Mouse (Mus musculus): Measurements from ENCODE around the gene Gm17622. TPM values are rescaled to one million over a fixed set of nuclear protein-coding genes. Genes with fewer than 3 reads are reported as not detected.

The Gm17622 gene
- polyA plus RNA-seq (2012; ENCODE audit: insufficient read depth, insufficient read length, missing spikeins) = not detected in 2 replicates

DNA sequence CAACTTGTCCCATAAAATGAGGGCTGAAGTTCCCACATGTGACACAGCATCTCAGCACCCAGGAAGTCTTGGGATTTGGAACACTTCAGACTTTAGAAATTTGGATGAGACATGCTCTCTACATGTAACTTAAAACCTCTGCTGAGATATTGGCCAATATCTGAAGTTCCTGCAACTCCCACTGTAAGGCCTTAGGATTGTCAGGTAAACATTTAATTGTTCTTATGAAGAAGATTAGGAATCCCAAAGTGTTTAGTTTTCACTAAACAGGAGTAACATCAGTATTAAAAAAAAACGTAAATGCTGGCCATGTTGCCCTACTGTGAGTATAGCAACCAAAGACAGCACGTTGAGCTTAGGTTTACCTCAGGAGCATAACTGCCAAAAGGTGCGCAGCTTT, at the start of gene Gm17622:
Gene Gm17622, plus strand, starts transcription at position 301 of the 400 bp plus-strand sequence.
- no peaks in the 10 kb centered on the region for H3K4me1 ChIP-seq (ENCODE audit: control insufficient read depth, insufficient read depth, insufficient read length, low read length)
- no peak within 1 kb of the TSS for H3K27ac ChIP-seq (replicated peaks; ENCODE audit: low read depth, low read length)
- H3K4me3 ChIP-seq (ENCODE audit: insufficient read depth, low read depth, low read length) = no peak within 1 kb of the TSS

DNA sequence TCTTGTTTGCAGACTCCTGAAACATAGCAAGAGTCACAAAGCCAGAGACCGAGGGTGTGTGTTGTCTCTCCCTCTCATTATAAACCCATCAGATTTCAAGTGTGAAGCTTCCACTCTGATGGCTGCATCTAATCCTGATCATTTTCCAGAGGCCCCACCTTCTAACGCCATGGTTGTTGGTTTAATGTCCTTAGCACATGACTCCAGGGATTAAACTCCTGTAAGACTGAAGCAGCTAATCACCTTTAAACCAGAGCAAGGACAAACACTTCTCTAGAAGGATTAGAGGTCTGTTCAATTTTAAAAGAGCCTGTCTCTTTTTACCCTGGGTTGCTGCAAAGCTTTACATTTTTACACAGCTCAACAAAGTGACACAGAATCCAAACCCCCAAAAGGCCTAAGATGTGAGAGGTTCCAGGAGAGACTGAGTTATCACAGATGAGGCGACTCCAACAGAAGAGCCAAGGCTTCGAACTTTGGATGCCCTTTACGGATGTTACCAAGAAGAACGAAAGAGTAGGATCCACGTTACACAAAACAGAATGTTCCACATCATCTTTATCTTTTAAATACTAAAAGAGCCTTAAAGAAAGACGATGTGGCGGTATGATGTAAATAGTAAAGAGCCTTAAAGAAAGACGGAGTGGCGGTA, 40.2 kb upstream of the Gm17622 start:
- Histone ChIP-seq H3K27ac (replicated peaks; ENCODE audit: low read depth, low read length) (no peak overlapping the region), H3K4me3 (ENCODE audit: insufficient read depth, low read depth, low read length) (no peak overlapping the region), H3K4me1 (ENCODE audit: control insufficient read depth, insufficient read depth, insufficient read length, low read length) (peaks cover 2% of the 10 kb centered on the region; the same call in 1 of the 2 replicates)

DNA sequence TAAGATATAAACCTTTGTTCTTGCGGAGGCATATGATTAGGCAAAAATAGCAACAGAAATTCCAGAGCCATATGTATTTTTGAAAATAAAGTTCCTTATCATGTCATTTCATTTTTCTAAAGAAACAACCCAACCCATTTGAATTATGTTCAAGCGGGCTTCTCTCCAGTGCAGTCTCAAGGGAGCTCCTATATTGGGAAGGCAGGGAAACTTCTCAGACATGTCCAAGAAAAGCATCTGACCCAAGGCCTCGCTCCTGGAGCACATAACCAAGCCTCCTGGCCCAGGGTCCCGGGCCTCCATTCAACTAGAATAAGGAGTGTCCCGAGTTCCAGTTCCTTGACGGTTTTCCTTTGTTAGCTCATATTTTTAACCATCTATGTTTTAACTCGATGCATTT, 39.7 kb upstream of the Gm17622 start:
- Histone ChIP-seq H3K27ac (replicated peaks; ENCODE audit: low read depth, low read length) (no peak overlapping the region), H3K4me1 (ENCODE audit: control insufficient read depth, insufficient read depth, insufficient read length, low read length) (peaks cover 2% of the 10 kb centered on the region; the same call in 1 of the 2 replicates), H3K4me3 (ENCODE audit: insufficient read depth, low read depth, low read length) (no peak overlapping the region)

- no peak overlapping the region for H3K27ac ChIP-seq (replicated peaks; ENCODE audit: low read depth, low read length)
- H3K4me3 ChIP-seq (ENCODE audit: insufficient read depth, low read depth, low read length) = no peak overlapping the region
- peaks cover 2% of the 10 kb centered on the region; the same call in 1 of the 2 replicates for H3K4me1 ChIP-seq (ENCODE audit: control insufficient read depth, insufficient read depth, insufficient read length, low read length)
These were observed 39.0 kb upstream of the Gm17622 start for GRCm38 (mm10) chr13:96451386-96452140.

DNA sequence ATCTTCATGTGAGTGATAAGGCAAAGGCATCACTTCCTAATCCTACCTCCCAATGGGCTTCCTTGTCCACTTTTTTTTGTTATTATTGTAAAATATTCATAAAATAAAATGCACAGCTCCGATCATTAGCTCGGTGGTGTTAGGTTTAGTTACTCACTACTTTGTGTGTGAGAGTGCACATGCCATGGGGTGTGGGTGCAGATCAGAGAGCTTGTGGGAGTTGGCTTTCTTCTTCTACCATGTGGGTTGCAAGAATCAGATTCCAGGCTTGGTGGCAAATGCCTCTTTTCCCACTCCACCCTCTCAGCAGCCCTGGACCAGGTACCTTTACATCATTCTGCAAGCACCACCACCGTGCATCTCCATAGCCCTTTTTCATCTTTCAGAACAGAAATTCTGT, 37.9 kb upstream of the Gm17622 start:
- no peak overlapping the region for H3K4me3 ChIP-seq (ENCODE audit: insufficient read depth, low read depth, low read length)
- no peak overlapping the region for H3K27ac ChIP-seq (replicated peaks; ENCODE audit: low read depth, low read length)

DNA sequence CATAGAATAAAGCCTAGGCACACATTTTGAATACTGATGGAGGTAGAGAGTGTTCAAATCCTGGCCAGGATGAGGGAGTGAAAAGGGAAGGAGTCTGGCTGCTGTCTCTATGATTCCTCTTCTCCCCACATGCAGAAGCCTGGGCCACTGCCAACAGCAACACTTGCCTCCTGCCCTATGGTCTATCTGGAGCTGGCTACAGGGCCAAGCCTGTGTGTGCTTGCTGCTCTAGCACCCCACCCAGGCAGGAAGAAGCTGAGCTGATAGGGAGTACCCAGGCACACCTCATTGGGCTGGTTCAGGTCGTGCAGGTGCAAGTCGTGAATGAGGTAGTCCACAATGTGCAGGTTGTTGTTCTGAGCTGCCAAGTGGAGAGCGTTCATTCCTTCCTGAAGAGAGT, 36.2 kb upstream of the Gm17622 start:
- Histone ChIP-seq H3K27ac (replicated peaks; ENCODE audit: low read depth, low read length) (no peak overlapping the region), H3K4me1 (ENCODE audit: control insufficient read depth, insufficient read depth, insufficient read length, low read length) (peaks cover 2% of the 10 kb centered on the region; the same call in 1 of the 2 replicates), H3K4me3 (ENCODE audit: insufficient read depth, low read depth, low read length) (no peak overlapping the region)

More for the DNA sequence above, 37.9 kb upstream of the Gm17622 start:
- peaks cover 2% of the 10 kb centered on the region; the same call in 1 of the 2 replicates for H3K4me1 ChIP-seq (ENCODE audit: control insufficient read depth, insufficient read depth, insufficient read length, low read length)

- H3K27ac ChIP-seq (replicated peaks; ENCODE audit: low read depth, low read length) = no peak overlapping the region
- peaks cover 2% of the 10 kb centered on the region; the same call in 1 of the 2 replicates for H3K4me1 ChIP-seq (ENCODE audit: control insufficient read depth, insufficient read depth, insufficient read length, low read length)
- no peak overlapping the region for H3K4me3 ChIP-seq (ENCODE audit: insufficient read depth, low read depth, low read length)
These were observed 33.0 kb upstream of the Gm17622 start for GRCm38 (mm10) chr13:96457566-96457965.

- no peak overlapping the region for H3K4me3 ChIP-seq (ENCODE audit: insufficient read depth, low read depth, low read length)
- H3K27ac ChIP-seq (replicated peaks; ENCODE audit: low read depth, low read length) = no peak overlapping the region
- peaks cover 2% of the 10 kb centered on the region; the same call in 1 of the 2 replicates for H3K4me1 ChIP-seq (ENCODE audit: control insufficient read depth, insufficient read depth, insufficient read length, low read length)
These were observed 32.5 kb upstream of the Gm17622 start for GRCm38 (mm10) chr13:96458018-96458417.

GRCm38 (mm10) chr13:96458606-96459005, 31.9 kb upstream of the Gm17622 start:
- Histone ChIP-seq H3K4me1 (ENCODE audit: control insufficient read depth, insufficient read depth, insufficient read length, low read length) (peaks cover 2% of the 10 kb centered on the region; the same call in 1 of the 2 replicates), H3K27ac (replicated peaks; ENCODE audit: low read depth, low read length) (no peak overlapping the region), H3K4me3 (ENCODE audit: insufficient read depth, low read depth, low read length) (no peak overlapping the region)

GRCm38 (mm10) chr13:96462644-96463043, 27.9 kb upstream of the Gm17622 start:
- no peaks in the 10 kb centered on the region for H3K4me1 ChIP-seq (ENCODE audit: control insufficient read depth, insufficient read depth, insufficient read length, low read length)
- H3K27ac ChIP-seq (replicated peaks; ENCODE audit: low read depth, low read length) = no peak overlapping the region
- no peak overlapping the region for H3K4me3 ChIP-seq (ENCODE audit: insufficient read depth, low read depth, low read length)

DNA sequence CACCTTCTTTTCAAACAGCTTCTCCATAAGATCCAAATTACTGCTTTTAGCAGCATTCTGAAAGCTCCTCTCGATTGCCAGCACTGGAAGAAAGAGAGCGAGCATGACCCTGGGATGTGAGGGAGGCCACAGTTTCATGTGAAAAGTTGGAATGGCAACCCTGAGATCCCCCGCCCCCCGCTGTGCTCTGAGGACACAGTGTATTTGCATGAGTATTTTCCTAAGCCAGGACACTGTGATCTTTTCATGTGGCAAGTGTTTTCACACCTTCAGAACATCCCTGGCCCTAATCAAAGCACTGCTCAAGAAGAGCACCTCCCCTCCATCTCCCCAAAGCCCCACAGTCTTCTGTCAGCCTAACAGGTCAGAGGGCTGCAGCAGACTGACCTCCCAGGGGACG, 25.2 kb upstream of the Gm17622 start:
- Histone ChIP-seq H3K4me1 (ENCODE audit: control insufficient read depth, insufficient read depth, insufficient read length, low read length) (no peaks in the 10 kb centered on the region), H3K4me3 (ENCODE audit: insufficient read depth, low read depth, low read length) (no peak overlapping the region), H3K27ac (replicated peaks; ENCODE audit: low read depth, low read length) (no peak overlapping the region)

GRCm38 (mm10) chr13:96468678-96469077, 21.9 kb upstream of the Gm17622 start:
- Histone ChIP-seq H3K4me1 (ENCODE audit: control insufficient read depth, insufficient read depth, insufficient read length, low read length) (no peaks in the 10 kb centered on the region), H3K27ac (replicated peaks; ENCODE audit: low read depth, low read length) (no peak overlapping the region), H3K4me3 (ENCODE audit: insufficient read depth, low read depth, low read length) (no peak overlapping the region)

GRCm38 (mm10) chr13:96470556-96470955, 20.0 kb upstream of the Gm17622 start:
- Histone ChIP-seq H3K4me3 (ENCODE audit: insufficient read depth, low read depth, low read length) (no peak overlapping the region), H3K27ac (replicated peaks; ENCODE audit: low read depth, low read length) (no peak overlapping the region), H3K4me1 (ENCODE audit: control insufficient read depth, insufficient read depth, insufficient read length, low read length) (no peaks in the 10 kb centered on the region)

DNA sequence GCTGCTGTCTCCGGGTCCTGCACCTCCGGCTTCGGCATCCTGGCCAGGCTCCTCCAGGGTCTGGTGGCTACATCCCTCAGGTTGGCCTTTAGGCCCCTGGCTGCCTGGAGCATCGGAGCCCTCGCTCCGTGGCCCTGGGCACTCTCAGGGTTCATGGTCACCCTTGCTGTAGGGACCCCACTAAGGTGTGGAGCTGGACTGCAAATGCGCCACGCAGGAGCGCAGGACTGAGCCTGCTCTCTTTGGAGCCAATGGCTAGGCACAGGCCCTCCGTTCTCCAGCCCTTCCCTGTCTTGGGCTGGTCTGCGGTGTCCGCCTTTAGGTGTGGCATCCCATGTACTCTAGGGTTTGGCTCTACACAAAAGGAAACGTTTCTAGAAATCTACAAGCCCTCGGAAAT, 19.6 kb upstream of the Gm17622 start, which contains the start of gene Ankdd1b:
Gene Ankdd1b, minus strand, starts transcription at position 242 of the 400 bp plus-strand sequence.
- H3K4me3 ChIP-seq (ENCODE audit: insufficient read depth, low read depth, low read length) = no peak within 1 kb of the TSS
- no peaks in the 10 kb centered on the region for H3K4me1 ChIP-seq (ENCODE audit: control insufficient read depth, insufficient read depth, insufficient read length, low read length)
- no peak within 1 kb of the TSS for H3K27ac ChIP-seq (replicated peaks; ENCODE audit: low read depth, low read length)

GRCm38 (mm10) chr13:96477226-96477625, 13.3 kb upstream of the Gm17622 start:
- Histone ChIP-seq H3K27ac (replicated peaks; ENCODE audit: low read depth, low read length) (no peak overlapping the region), H3K4me3 (ENCODE audit: insufficient read depth, low read depth, low read length) (no peak overlapping the region), H3K4me1 (ENCODE audit: control insufficient read depth, insufficient read depth, insufficient read length, low read length) (peaks cover 4% of the 10 kb centered on the region; the same call in 1 of the 2 replicates)
